Mouse (Mus musculus): Measurements from ENCODE around the gene Cacna1c.

- TF ChIP-seq EP300 (IDR thresholded peaks at IDR 0.05; ENCODE audit: low read depth) = no peak
- TF ChIP-seq CTCF (IDR thresholded peaks at IDR 0.05; ENCODE audit: low read depth) = no peak
These were observed 206.0 kb downstream of the Cacna1c start for GRCm38 (mm10) chr6:118989999-118990776.

Data from liver, postnatal 0 days (tissue).